Mouse (Mus musculus) left cerebral cortex, postnatal 25 days (tissue): ENCODE measurements around the gene Ccdc73. TPM values are rescaled to one million over a fixed set of nuclear protein-coding genes. Genes with fewer than 3 reads are reported as not detected.
"Not testable (repeated sequence)": the region's sequence is repeated elsewhere in the genome, so short reads cannot be mapped to it uniquely, and the experiment has no call there.

Source experiments
- DNase-seq, 2 experiments: peaks; one replicate each; pipeline ENCODE4 v3.0.0; 2022; ENCODE audit warnings: low spot score in 2 of 2, mixed read lengths in 1 of 2
- intact Hi-C: fragments of 180-260 bp; cut with DNase I; formaldehyde crosslinking; loops from one replicate; pipeline ENCODE4 v1.15.1; 2025
- total RNA-seq, 2 experiments: library from RNA; stranded (reverse); gene quantifications; 2 replicates each; pipeline ENCODE4 v1.2.3; 2021

Ccdc73 gene
- total RNA-seq = not detected

- intact Hi-C loops = no loop called here
- DNase-seq = no peak
Measured at GRCm38 (mm10) chr2:104867282-104867855, at the start of gene Ccdc73. Gene Ccdc73 (plus strand): TSS chr2:104867805.

DNA sequence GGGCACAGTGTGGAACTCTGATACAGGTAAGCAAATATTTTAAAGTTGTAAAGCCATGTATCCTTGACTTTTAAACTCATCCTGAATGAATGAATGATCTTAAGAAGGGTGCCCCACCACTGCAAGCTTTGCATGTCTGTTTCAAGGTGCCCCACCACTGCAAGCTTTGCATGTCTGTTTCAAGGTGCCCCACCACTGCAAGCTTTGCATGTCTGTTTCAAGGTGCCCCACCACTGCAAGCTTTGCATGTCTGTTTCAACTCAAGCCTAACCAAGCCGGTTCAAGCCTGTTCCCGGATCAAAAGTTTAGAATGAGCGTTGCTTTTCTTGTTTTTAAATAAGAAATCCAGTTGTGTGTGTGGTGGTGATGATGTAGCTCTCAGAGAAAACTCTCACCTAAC, 48.8 kb upstream of the Ccdc73 start:
- DNase-seq, intact Hi-C loops: not testable (repeated sequence)

DNA sequence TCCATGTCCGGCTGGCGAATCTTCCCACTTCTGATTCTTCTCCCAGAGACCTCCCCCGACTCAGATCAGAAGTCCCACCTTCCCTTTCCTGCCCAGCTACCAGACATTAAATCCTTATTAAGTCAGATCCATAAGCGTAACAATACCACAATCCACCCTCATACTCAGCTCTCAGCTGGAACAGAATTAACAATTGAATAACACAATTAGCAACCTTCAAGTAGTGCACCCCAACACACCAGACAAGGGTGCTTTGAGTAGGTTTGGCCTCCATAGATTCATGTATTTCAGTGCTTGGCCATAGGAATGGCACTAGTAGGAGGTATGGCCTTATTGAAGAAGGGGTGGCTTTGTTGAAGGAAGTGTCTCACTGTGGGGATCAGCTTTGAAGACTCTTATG, 41.4 kb upstream of the Ccdc73 start:
- intact Hi-C loops = no loop called here
- no peak for DNase-seq

DNA sequence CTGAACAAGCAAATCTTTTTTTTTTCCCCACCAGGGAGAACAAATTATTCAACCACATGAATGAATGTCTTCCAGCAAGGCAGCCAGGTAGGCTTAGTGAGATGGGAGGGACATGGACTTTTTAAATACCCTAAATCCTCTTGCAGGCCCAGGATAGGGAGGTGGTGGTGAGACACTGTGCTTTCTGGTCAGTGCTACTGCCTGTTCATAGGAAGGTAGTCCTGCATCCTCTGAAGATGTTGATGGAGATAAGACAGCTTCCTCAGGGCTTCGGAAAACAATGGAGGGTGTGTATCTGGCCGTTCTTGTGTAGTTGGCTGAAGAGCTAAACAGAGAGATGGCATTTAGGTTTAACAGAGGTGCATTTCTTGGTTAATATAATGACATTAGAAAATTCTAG, 35.1 kb upstream of the Ccdc73 start:
- DNase-seq = no peak
- intact Hi-C loops = no loop called here

DNA sequence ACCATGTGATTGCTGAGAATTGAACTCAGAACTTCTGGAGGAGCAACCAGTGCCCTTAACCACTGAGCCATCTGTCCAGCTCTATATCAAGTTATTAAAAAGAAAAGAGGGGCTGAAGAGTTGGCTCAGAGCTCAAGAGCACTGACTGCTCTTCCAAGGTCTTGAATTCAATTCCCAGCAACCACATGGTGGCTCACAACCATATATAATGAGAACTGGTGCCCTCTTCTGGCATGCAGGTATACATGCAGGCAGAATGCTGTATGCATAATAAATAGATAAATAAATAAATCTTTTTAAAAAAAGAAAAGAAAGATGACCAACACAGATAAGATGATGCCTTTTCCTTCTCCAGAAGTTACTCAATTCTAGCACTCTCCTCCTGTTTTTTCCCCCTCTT, 26.6 kb upstream of the Ccdc73 start:
- DNase-seq = no peak
- intact Hi-C loops = no loop called here

DNA sequence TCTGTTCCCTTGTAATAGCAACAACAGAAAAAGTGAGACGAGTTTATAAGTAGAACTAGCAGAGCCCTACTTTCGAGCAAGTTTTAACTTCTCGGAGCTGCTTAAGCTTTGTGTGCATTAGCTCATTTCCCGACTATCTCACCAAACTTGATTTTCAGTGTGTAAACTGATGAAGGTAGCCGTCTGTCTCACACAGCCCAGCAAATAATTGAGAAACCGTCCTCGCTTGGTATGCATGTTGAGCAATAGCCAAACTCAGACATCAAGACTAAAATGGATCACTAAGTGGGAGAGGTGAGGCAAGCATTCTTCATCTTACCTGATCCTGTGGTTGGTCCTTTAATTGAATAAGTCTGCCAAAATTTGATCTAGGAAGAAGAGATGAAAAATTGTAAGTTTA, 25.9 kb upstream of the Ccdc73 start:
- intact Hi-C loops = no loop called here
- DNase-seq = no peak

DNA sequence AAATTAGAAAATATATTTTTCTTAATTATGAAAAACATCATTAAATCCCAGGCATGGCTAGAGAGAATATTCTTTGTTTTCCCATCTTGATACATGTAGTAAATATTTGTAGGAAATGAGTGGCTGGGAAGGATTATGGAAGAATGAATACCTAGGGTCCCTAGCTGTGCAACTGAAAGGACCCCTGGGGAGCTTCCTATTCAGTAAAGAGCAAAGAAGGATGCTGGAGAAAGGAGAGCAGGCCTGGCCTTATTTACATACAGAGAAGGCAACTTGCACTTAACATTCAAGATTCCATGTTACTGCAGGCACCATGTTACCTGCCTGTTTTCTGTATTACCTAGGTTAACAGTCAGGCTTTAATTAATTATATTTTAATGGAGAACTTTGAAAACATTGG, 25.0 kb upstream of the Ccdc73 start:
- intact Hi-C loops = no loop called here
- DNase-seq = no peak

GRCm38 (mm10) chr2:104846638-104847414, 20.8 kb upstream of the Ccdc73 start:
- DNase-seq = no peak
- intact Hi-C loops = no loop called here

- intact Hi-C loops = no loop called here
- no peak for DNase-seq
Measured at GRCm38 (mm10) chr2:104847645-104848044, 20.0 kb upstream of the Ccdc73 start.

DNA sequence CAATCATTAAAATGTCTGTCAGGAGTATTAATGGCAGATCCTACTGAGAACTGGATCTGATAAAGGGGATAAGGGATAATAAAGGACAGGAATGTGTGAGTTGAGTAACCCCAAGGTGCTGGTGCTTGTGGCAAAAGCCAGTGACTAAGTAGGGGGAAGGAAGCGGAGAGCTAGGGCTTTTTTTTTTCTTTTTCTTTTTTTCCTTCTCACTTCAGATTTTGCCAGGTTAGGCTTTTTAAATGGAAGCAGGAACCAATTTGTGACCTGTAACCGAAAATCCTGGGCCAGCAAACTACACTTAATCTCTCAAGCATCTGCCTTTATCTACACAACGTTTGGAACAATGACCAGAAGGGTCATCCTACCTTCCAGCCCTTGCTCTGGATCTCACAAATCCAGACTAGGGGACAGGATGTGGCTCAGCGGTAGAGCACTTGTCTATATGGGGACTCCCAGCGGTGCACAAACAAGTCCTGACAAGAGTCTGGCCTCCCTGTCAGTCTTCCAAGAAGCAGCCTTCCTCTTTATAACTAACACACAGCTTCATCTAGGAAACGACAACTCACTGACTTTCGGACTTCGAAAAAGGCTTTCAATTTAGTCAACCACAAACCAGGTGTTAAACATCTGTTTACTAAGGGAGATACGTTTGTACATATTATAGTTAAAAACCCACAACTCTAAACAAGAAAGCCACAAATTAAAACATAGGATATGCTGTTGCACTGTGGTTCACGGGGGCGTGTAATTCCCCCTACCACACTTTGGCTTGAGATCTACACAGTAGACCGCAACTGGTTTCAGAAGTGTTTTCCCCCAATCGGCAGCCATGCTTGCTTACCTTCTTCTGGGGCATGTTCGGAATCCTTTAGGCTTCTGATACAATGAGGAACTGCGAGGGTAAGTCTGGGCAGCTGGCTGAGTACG, 19.1 kb upstream of the Ccdc73 start:
- DNase-seq = no peak

GRCm38 (mm10) chr2:104849276-104849990, 18.2 kb upstream of the Ccdc73 start, which contains the start of gene Prrg4:
Gene Prrg4 (minus strand): TSS chr2:104849876.
- DNase-seq = peak; percentile 28 to 38
- intact Hi-C loops = no loop called here

More for the DNA sequence above, 19.1 kb upstream of the Ccdc73 start:
- intact Hi-C loops = no loop called here

- intact Hi-C loops = no loop called here
- DNase-seq = no peak
Measured at GRCm38 (mm10) chr2:104849991-104850359, 17.6 kb upstream of the Ccdc73 start.

- intact Hi-C loops = no loop called here
- no peak for DNase-seq
Measured at GRCm38 (mm10) chr2:104851686-104852085, 15.9 kb upstream of the Ccdc73 start.

DNA sequence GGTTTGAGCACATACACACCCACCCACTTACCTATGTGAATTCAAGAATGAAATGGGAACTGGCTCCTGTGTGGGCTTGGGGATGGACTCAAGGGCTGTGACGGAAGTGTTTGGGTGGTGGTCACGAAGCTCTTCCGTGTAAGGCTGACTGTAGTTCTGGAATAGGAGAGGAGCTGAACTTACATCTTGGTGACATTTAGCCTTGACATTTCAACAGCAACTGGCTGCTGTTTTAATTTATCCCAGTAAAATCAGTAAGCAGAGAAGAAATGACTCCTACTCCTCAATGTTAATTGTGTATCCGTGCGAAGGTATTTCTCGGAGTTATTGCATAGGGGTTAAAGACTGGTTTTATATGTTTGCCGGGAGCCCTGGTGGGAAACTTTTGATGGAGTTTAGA, 15.1 kb upstream of the Ccdc73 start:
- intact Hi-C loops = no loop called here
- DNase-seq = no peak

DNA sequence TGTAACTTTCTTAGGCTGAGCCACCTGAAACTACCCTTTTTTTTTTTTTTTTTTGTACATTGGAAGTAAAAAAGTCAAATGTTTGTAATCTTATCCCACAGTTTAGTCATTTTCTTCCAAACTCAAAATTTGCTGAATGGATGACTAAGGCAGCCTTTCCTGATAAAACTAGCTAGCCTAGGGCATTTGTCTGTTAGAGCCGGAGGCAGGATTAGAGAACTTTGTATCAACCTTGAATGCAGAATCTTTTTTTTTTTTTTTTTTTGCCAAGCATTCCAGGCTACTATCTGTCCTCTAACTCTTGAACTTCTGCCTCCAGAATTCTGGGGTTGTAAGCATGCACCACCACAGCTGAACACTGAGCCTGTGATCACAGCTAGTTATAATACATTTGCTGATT, 12.8 kb upstream of the Ccdc73 start:
- intact Hi-C loops = no loop called here

DNA sequence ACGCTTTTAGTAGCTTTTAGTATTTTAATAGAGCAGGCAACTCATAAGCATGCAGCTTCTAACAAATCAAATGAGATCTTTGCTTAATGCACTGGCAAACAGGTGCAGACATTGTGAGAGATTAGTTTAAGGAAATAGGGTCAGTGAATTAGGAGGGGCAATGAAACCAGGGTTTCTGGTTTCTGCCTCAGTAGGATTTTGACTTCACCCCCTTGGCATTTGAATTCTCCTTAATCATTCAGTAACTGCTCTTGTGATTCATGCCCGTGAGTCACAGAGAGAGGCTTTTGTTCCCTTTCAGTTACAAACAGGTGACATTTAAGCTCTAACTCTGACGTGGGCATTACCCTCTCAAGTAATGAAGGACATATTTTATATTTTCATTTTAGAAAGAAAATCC, 11.9 kb upstream of the Ccdc73 start:
- intact Hi-C loops = no loop called here
- no peak for DNase-seq

More for the DNA sequence above, 12.8 kb upstream of the Ccdc73 start:
- DNase-seq = no peak

- DNase-seq = no peak
- intact Hi-C loops = no loop called here
Measured at GRCm38 (mm10) chr2:104856218-104856617, 11.4 kb upstream of the Ccdc73 start.

DNA sequence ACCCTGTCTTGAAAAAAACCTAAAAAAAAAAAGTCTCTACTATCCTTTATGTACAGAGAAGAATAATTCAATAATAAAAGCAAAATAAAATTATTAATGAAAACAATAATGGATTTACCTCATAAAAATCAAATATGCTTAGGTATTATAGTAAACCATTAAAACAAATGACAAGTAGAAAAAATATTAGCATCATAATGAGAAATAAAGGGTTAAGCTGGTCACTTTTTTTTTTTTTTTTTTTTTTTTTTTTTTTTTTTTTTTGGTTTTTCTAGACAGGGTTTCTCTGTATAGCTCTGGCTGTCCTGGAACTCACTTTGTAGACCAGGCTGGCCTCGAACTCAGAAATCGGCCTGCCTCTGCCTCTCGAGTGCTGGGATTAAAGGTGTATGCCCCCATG, 9.5 kb upstream of the Ccdc73 start:
- DNase-seq, intact Hi-C loops: not testable (repeated sequence)

DNA sequence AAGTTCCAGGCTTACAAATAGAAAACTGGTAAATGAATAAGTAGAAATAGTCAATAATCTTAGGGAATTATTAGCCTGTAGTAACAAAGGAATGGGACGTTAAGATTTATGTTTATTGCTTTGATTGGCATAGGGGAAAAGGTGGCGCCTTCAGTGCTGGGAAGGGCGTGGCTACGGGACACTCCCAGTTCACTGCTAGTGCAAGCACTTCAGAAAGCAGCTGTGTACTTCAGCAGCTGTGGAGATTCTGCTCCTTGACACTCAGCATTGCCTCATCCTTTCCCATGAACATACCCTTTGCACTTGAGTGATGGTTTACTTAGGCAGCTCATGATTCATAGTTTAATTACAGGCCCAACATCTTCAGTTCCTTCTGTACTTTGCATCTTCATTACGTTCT, 8.5 kb upstream of the Ccdc73 start:
- intact Hi-C loops = no loop called here
- DNase-seq = no peak

GRCm38 (mm10) chr2:104860426-104860825, 7.2 kb upstream of the Ccdc73 start:
- intact Hi-C loops = no loop called here
- DNase-seq = no peak
